In genomic region chr10:80387522-80387959, GRCm38 (mm10) we compare ENCODE assay signal across 8 mouse cellular contexts. TPM values are rescaled to one million over a fixed set of nuclear protein-coding genes. Genes with fewer than 3 reads are reported as not detected.
A peak's percentile ranks its signal among the peaks of the same experiment; 100 is the strongest.
DNase-seq lines count a peak whose midpoint lies in the region; ATAC-seq lines count a peak whose summit lies in the region.

Gene Mex3d, minus strand, starts transcription at chr10:80387659.

- intact Hi-C loops in left cerebral cortex, postnatal 14 days (cut with DNase I): no loop called here

- peak; percentile 18 for ATAC-seq in megakaryocyte progenitor cell, adult 5-6 weeks (replicated peaks; ENCODE audit: poor library complexity)

- peak; percentile 80 for DNase-seq in R1 (ENCODE audit: low read depth, low spot score)
- peak; percentile 85 to 93 for DNase-seq in cerebellum, postnatal 36 days
- peak; percentile 94 for DNase-seq in gastrocnemius, postnatal 10 days
- peak; percentile 93 for DNase-seq in induced T-regulatory cell, adult 2 months (ENCODE audit: low read depth)
- DNase-seq in left cerebral cortex, postnatal 14 days (ENCODE audit: low spot score in 2 of 2): peak; percentile 79 to 91
- DNase-seq in right cerebral cortex, postnatal 14 days: peak; percentile 93
- peak; percentile 93 for DNase-seq in urinary bladder, postnatal 25 days (ENCODE audit: low spot score)

RNA-seq across cellular contexts. Expression of gene Mex3d, which starts in this region (rescaled TPM):
- total RNA-seq in gastrocnemius, postnatal 10 days (2021): 10 to 100 TPM in 1 of 2 experiments, 1 to 10 TPM in 1; 8.9 to 12.2 TPM
- total RNA-seq in left cerebral cortex, postnatal 14 days (2021): 10 to 100 TPM; 19.9 to 24.1 TPM
- total RNA-seq in megakaryocyte progenitor cell, adult 5-6 weeks (2015): 1.9 and 4.3 TPM in 2 replicates
- 2.7 and 7.9 TPM in 2 replicates for total RNA-seq in megakaryocyte progenitor cell, adult 5-6 weeks (2017)

Comparison
In these comparisons a context has a peak if more than half of its experiments do, and no peak if none do; other contexts are left out.
1. Peak in every context shown above with its lines: DNase-seq and ATAC-seq.